Mouse (Mus musculus) midbrain, postnatal 0 days (tissue): ENCODE results near the gene Neil1. TPM values are rescaled to one million over a fixed set of nuclear protein-coding genes. Genes with fewer than 3 reads are reported as not detected.

Experiments
- ATAC-seq: fragments of 200-750 bp; cut with Nextera tagmentation; 2 replicates; pipeline ENCODE4 v1.8.0; 2017; ENCODE audit warnings: moderate number of reproducible peaks, mild to moderate bottlenecking, moderate TSS enrichment, moderate library complexity; ENCODE audit not compliant: low FRiP score
- DNase-seq: peaks from one replicate; pipeline ENCODE4 v3.0.0-alpha.2; 2015; ENCODE audit warnings: low spot score
- H3K27ac ChIP-seq: fragments of 300-500 bp; sonication (generic); 2 replicates; pipeline ENCODE4 v1.5.1; 2014; ENCODE audit warnings: low read depth, mild to moderate bottlenecking, low read length, mixed read lengths
- H3K27me3 ChIP-seq: fragments of 300-500 bp; sonication (generic); 2 replicates; pipeline ENCODE4 v1.6.1; 2014; ENCODE audit warnings: low read length, control low read depth, mixed read lengths; ENCODE audit not compliant: insufficient read depth
- H3K36me3 ChIP-seq: fragments of 300-500 bp; sonication (generic); 2 replicates; pipeline ENCODE4 v1.6.1; 2014; ENCODE audit warnings: low read length, control low read depth, mixed read lengths; ENCODE audit not compliant: insufficient read depth
- H3K4me1 ChIP-seq: fragments of 300-500 bp; sonication (generic); 2 replicates; pipeline ENCODE4 v1.6.1; 2014; ENCODE audit warnings: mild to moderate bottlenecking, control low read depth, antibody characterized with exemption, low read length, mixed read lengths; ENCODE audit not compliant: insufficient read depth
- H3K4me2 ChIP-seq: fragments of 300-500 bp; sonication (generic); 2 replicates; pipeline ENCODE4 v1.6.1; 2014; ENCODE audit warnings: low read depth, mild to moderate bottlenecking, low read length, mixed read lengths; ENCODE audit not compliant: poor library complexity, severe bottlenecking
- H3K4me3 ChIP-seq: fragments of 300-500 bp; sonication (generic); 2 replicates; pipeline ENCODE4 v1.5.1; 2014; ENCODE audit warnings: low read depth, mild to moderate bottlenecking, low read length, moderate library complexity
- H3K9ac ChIP-seq: fragments of 300-500 bp; sonication (generic); replicated peaks from 2 replicates; pipeline ENCODE4 v1.6.1; 2014; ENCODE audit warnings: mild to moderate bottlenecking, low read length, moderate library complexity, mixed read lengths; ENCODE audit not compliant: poor library complexity, severe bottlenecking
- H3K9me3 ChIP-seq: fragments of 300-500 bp; sonication (generic); 2 replicates; pipeline ENCODE4 v1.6.1; 2016; ENCODE audit warnings: low read length, control low read depth
- CTCF ChIP-seq: IDR thresholded peaks from 2 replicates; pipeline ENCODE4 v1.5.1; 2016; ENCODE audit warnings: antibody characterized with exemption, mild to moderate bottlenecking
- WGBS: fragments of 180-500 bp; shearing (Covaris S2); extraction: QIAGEN DNeasy Blood & Tissue Kit; methylation state at CpG from one replicate; pipeline ENCODE4 v1.1.7; 2014; 5-methylcytosine and 5-hydroxymethylcytosine counted together
- polyA plus RNA-seq: library from polyadenylated mRNA; unstranded; fragments of >200 nt; fragmentation: Nextera tagmentation; extraction: Ambion mirVana; gene quantifications from 2 replicates; pipeline ENCODE4 v1.2.1, GENCODE M21; 2015
- total RNA-seq: library from RNA; depleted of rRNA; stranded (reverse); fragments of >200 nt; gene quantifications from 2 replicates; pipeline ENCODE4 v1.2.3, GENCODE M21; 2014

Neil1 gene
- total and polyA plus RNA-seq, 2 experiments from 2014 or later: 6.1 to 6.2 TPM

GRCm38 (mm10) chr9:57152331-57152730, 4.2 kb upstream of the Neil1 start:
- Histone ChIP-seq H3K36me3 (peaks cover 15% of the 10 kb centered on the region), H3K9ac (no peak overlapping the region), H3K27me3 (no peaks in the 10 kb centered on the region), H3K4me1 (peaks cover 9% of the 10 kb centered on the region; the same call in 1 of the 2 replicates), H3K27ac (no peak overlapping the region; the same call in 1 of the 2 replicates), H3K4me2 (no peak overlapping the region), H3K9me3 (no peaks in the 10 kb centered on the region), H3K4me3 (no peak overlapping the region)
- ATAC-seq: no peak
- peak; percentile 48 for TF ChIP-seq CTCF
- no peak for DNase-seq
- WGBS: 43% methylated on average over 6 of the region's 6 CpGs

- peaks cover 8% of the 10 kb centered on the region; the same call in 1 of the 2 replicates for H3K4me1 ChIP-seq
- no peaks in the 10 kb centered on the region for H3K27me3 ChIP-seq
- no peak overlapping the region for H3K4me3 ChIP-seq
- peaks cover 8% of the 10 kb centered on the region for H3K36me3 ChIP-seq
- no peak overlapping the region for H3K27ac ChIP-seq
- no peak for TF ChIP-seq CTCF
- WGBS: 82% methylated on average over 5 of the region's 5 CpGs
- no peak overlapping the region for H3K4me2 ChIP-seq
- DNase-seq (no peak), ATAC-seq (no peak)
- H3K9me3 ChIP-seq: no peaks in the 10 kb centered on the region
- no peak overlapping the region for H3K9ac ChIP-seq
Observed at GRCm38 (mm10) chr9:57150192-57150591, 2.1 kb upstream of the Neil1 start.

DNA sequence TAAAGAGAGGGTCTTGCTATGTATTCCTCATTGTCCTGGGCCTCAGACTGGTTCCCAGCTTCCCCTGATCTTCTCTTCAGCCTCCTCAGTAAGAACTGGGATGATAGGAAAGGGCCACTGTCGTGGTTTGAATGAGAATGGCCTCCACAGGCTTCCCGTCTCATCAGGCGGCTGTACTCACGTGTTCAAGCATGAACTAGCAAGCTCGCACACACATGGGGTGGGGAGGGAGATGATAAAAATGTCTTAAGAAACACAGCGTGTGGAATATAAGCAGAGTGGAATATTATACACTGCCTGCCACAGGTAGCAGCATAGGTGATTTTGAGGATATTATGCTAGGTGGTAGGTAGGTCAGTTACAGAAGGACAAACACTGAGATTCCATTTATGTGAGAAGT, 916 bp upstream of the Neil1 start:
- Histone ChIP-seq H3K4me3 (peak overlapping the region; percentile 49; the same call in 1 of the 2 replicates), H3K27ac (peak overlapping the region; percentile 87), H3K9ac (peak overlapping the region; percentile 78; the same call in 1 of the 2 replicates), H3K9me3 (no peaks in the 10 kb centered on the region), H3K4me1 (peaks cover 8% of the 10 kb centered on the region; the same call in 1 of the 2 replicates), H3K4me2 (peak overlapping the region; percentile 75), H3K36me3 (peaks cover 2% of the 10 kb centered on the region; the same call in 1 of the 2 replicates), H3K27me3 (no peaks in the 10 kb centered on the region)
- WGBS: 68% methylated on average over 6 of the region's 6 CpGs
- ATAC-seq (no peak), DNase-seq (no peak)
- TF ChIP-seq CTCF: no peak

- 9% methylated on average over 19 of the region's 19 CpGs for WGBS
- TF ChIP-seq CTCF: no peak
- ATAC-seq: peak; percentile 41; the same call in 1 of the 2 replicates
Observed at GRCm38 (mm10) chr9:57147205-57148143, 631 bp downstream of the Neil1 start.

GRCm38 (mm10) chr9:57146451-57147066, 1.5 kb downstream of the Neil1 start:
- Histone ChIP-seq H3K4me1 (peaks cover 8% of the 10 kb centered on the region; the same call in 1 of the 2 replicates), H3K9me3 (no peaks in the 10 kb centered on the region), H3K27me3 (no peaks in the 10 kb centered on the region), H3K4me2 (peak overlapping the region; percentile 75), H3K27ac (peak overlapping the region; percentile 87; the same call in 1 of the 2 replicates), H3K4me3 (no peak overlapping the region), H3K36me3 (peaks cover 14% of the 10 kb centered on the region), H3K9ac (no peak overlapping the region)
- no peak for ATAC-seq
- DNase-seq: no peak
- no peak for TF ChIP-seq CTCF
- WGBS: 88% methylated on average over 17 of the region's 17 CpGs

More at GRCm38 (mm10) chr9:57147205-57148143, 631 bp downstream of the Neil1 start:
- no peak for DNase-seq
- Histone ChIP-seq H3K4me3 (peak overlapping the region; percentile 49), H3K9ac (peak overlapping the region; percentile 78), H3K27me3 (no peaks in the 10 kb centered on the region), H3K4me2 (peak overlapping the region; percentile 75), H3K4me1 (peaks cover 8% of the 10 kb centered on the region; the same call in 1 of the 2 replicates), H3K9me3 (no peaks in the 10 kb centered on the region), H3K36me3 (peaks cover 6% of the 10 kb centered on the region), H3K27ac (peak overlapping the region; percentile 87)
